Mouse (Mus musculus): ENCODE measurements around the gene Exosc1.

DNA sequence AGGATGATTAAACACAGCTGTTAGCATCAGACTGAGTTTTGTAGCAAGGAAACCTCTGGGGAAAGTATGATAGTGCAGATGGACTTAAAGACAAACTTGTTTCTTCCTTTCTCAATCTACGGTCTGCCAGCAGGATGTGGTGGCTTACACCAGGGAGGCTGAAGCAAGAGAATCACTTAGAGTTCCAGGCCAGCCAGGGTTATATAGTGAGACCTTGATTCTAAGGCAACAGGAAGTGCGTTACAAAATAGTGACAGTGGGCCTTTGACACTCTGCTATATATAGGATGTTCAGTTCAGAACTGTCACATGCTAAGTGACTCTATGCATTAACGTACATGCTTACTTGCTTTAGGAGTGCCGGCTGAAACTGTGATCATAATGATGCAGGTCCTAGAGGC, 16.4 kb downstream of the Exosc1 start:
- TF ChIP-seq EP300 (IDR thresholded peaks at IDR 0.05; ENCODE audit: insufficient read depth, low read depth, low read length) (no peak), CTCF (IDR thresholded peaks at IDR 0.05; ENCODE audit: low read depth, low read length) (no peak), POLR2A (IDR thresholded peaks at IDR 0.05; ENCODE audit: insufficient read depth, low read length) (no peak)

Data from ES-Bruce4 (cell line).